8 mouse cellular contexts compared by ENCODE assay signal in the genomic region with DNA sequence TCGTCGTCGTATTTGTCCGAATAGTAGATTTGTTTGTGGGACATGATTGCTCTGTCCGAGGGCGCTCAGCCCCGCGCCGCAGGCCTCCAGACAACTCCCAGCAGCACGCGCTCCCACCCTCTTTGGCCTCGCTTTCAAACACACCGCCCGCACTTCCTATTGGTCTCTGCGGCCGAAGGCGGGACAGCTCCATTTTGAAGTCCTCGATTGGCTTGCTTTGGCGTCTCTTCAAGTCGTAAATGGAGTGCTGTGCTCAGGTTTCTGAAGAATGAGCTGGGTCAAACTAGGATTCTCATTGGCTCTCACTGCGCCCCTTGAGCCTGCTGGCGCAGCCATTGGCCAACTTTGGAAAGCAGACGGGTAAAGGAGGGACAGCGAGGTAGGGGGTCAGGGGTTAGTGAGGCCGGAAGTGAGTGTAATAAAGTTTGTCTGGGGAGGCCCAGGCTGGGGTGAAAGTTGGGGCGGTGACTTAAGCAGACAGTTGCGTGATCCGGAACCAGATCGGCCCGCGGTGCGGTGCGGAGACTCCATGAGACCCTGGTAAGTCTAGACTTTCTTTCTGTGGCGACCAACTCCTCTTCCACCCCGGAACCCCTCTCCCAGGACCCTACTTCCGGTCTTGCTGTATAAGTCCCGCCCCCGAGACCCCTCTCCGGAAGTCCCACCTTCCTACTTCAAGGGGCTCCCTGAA. TPM values are rescaled to one million over a fixed set of nuclear protein-coding genes. Genes with fewer than 3 reads are reported as not detected.
A peak's percentile ranks its signal among the peaks of the same experiment; 100 is the strongest.
DNase-seq lines count a peak whose midpoint lies in the region; ATAC-seq lines count a peak whose summit lies in the region.

A gene (minus strand): TSS at position 214 of the 691 bp plus-strand sequence.
A gene (plus strand): TSS at position 274 of the 691 bp plus-strand sequence.

- H3K27me3 ChIP-seq in lung, embryonic 16.5 days (ENCODE audit: control insufficient read depth, insufficient read depth, low read depth, low read length): no peaks in the 10 kb centered on the region

- peaks cover 31% of the 10 kb centered on the region for H3K4me1 ChIP-seq in lung, embryonic 16.5 days (replicated peaks; ENCODE audit: control insufficient read depth, insufficient read depth, low read length)

- peak within 1 kb of the TSS; percentile 94 for H3K4me2 ChIP-seq in lung, embryonic 16.5 days (ENCODE audit: low read depth, low read length)

- peak; percentile 90 to 95 for ATAC-seq in hematopoietic stem cell, adult 5-6 weeks (replicated peaks in 1 of 2; ENCODE audit: insufficient read depth in 1 of 2, low FRiP score in 2 of 2, low TSS enrichment in 1 of 2, low read depth in 1 of 2, poor library complexity in 2 of 2, severe bottlenecking in 2 of 2)
- peak; percentile 90 for ATAC-seq in lung, embryonic 16.5 days (ENCODE audit: low read depth)

- H3K9me3 ChIP-seq in lung, embryonic 16.5 days (ENCODE audit: control insufficient read depth, low read length): no peaks in the 10 kb centered on the region

- peak within 1 kb of the TSS; percentile 84 for H3K9ac ChIP-seq in lung, embryonic 16.5 days (ENCODE audit: low read length)

- peaks cover 26% of the 10 kb centered on the region for H3K36me3 ChIP-seq in lung, embryonic 16.5 days (ENCODE audit: control insufficient read depth, insufficient read depth, low read length)

- WGBS in lung, embryonic 16.5 days: under 1% methylated on average over 39 of the region's 39 CpGs

- peak within 1 kb of the TSS; percentile 78 for H3K4me3 ChIP-seq in lung, embryonic 16.5 days (ENCODE audit: low read length)

- H3K27ac ChIP-seq in lung, embryonic 16.5 days (ENCODE audit: low read length): peak within 1 kb of the TSS; percentile 99

- DNase-seq in MEL-GATA-1-ER (ENCODE audit: extremely low read depth, low read depth): peak; percentile 100
- peak; percentile 84 for DNase-seq in cerebellum, adult 8-10 months
- DNase-seq in forelimb bud, embryonic 11.5 days (ENCODE audit: low read depth, low spot score): peak; percentile 99
- DNase-seq in layer of hippocampus, adult 9-10 months (ENCODE audit: low spot score): peak; percentile 97
- peak; percentile 88 for DNase-seq in ovary, postnatal 10 days (ENCODE audit: low spot score)
- DNase-seq in thymus, postnatal 10 days (ENCODE audit: low spot score in 2 of 2): peak; percentile 87 to 93

RNA-seq across cellular contexts. Expression of the first gene that starts in this region (rescaled TPM):
- 106 and 133 TPM in 2 replicates for total RNA-seq in hematopoietic stem cell, adult 5-6 weeks (2017)
- 490 and 518 TPM in 2 replicates for polyA plus RNA-seq in lung, embryonic 16.5 days (2015; fragmentation: Nextera tagmentation; extraction: Ambion mirVana)

RNA-seq across cellular contexts. Expression of the second gene that starts in this region (rescaled TPM):
- total RNA-seq in hematopoietic stem cell, adult 5-6 weeks (2017): 50.8 and 51.2 TPM in 2 replicates
- 110 and 114 TPM in 2 replicates for polyA plus RNA-seq in lung, embryonic 16.5 days (2015; fragmentation: Nextera tagmentation; extraction: Ambion mirVana)

Comparison
In these comparisons a context has a peak if more than half of its experiments do, and no peak if none do; other contexts are left out.
1. Peak in every context shown above with its lines: DNase-seq, ATAC-seq, H3K4me3 ChIP-seq and H3K27ac ChIP-seq.